Mouse (Mus musculus): ENCODE measurements around the gene Slc2a6. TPM values are rescaled to one million over a fixed set of nuclear protein-coding genes. Genes with fewer than 3 reads are reported as not detected.

The Slc2a6 gene
- polyA plus RNA-seq, 1 experiment from 2014 or later: 0.76 TPM

GRCm38 (mm10) chr2:26973960-26974359 is 53.8 kb downstream of the Slc2a6 start:
- Histone ChIP-seq H3K9ac (ENCODE audit: low read length) (no peak overlapping the region), H3K9me3 (ENCODE audit: control insufficient read depth, low read length) (no peaks in the 10 kb centered on the region), H3K4me1 (replicated peaks; ENCODE audit: control insufficient read depth, insufficient read depth, low read length) (0 out of 2 replicates have a peak, but pooled peaks cover 5% of the 10 kb centered on the region), H3K4me3 (ENCODE audit: low read depth, low read length) (no peak overlapping the region), H3K4me2 (ENCODE audit: low read length) (no peak overlapping the region), H3K27ac (ENCODE audit: low read depth) (no peak overlapping the region), H3K36me3 (ENCODE audit: control insufficient read depth, insufficient read depth, low read length) (no peaks in the 10 kb centered on the region), H3K27me3 (replicated peaks; ENCODE audit: control insufficient read depth, insufficient read depth, low read length) (no peaks in the 10 kb centered on the region)
- 18% methylated on average over 4 of the region's 4 CpGs for WGBS
- DNase-seq (ENCODE audit: low spot score) (no peak), ATAC-seq (replicated peaks; ENCODE audit: low FRiP score, low TSS enrichment, low read depth) (no peak)

- Histone ChIP-seq H3K4me3 (ENCODE audit: low read depth, low read length) (no peak within 1 kb of the TSS), H3K9ac (ENCODE audit: low read length) (no peak within 1 kb of the TSS), H3K4me1 (replicated peaks; ENCODE audit: control insufficient read depth, insufficient read depth, low read length) (0 out of 2 replicates have a peak, but pooled peaks cover 5% of the 10 kb centered on the region), H3K27ac (ENCODE audit: low read depth) (no peak within 1 kb of the TSS), H3K9me3 (ENCODE audit: control insufficient read depth, low read length) (no peaks in the 10 kb centered on the region), H3K4me2 (ENCODE audit: low read length) (peak within 1 kb of the TSS; percentile 5; the same call in 1 of the 2 replicates), H3K27me3 (replicated peaks; ENCODE audit: control insufficient read depth, insufficient read depth, low read length) (no peaks in the 10 kb centered on the region), H3K36me3 (ENCODE audit: control insufficient read depth, insufficient read depth, low read length) (no peaks in the 10 kb centered on the region)
- DNase-seq (ENCODE audit: low spot score): no peak
- WGBS: 48% methylated on average over 3 of the region's 3 CpGs
- no peak for ATAC-seq (replicated peaks; ENCODE audit: low FRiP score, low TSS enrichment, low read depth)
Measured at GRCm38 (mm10) chr2:26973116-26973515, 54.7 kb downstream of the Slc2a6 start, which contains the start of gene Adamts13. Adamts13 (plus strand) TSS chr2:26973416.

Other genes starting within 250 kb of the Slc2a6 start
- gene Abo, start 163.0 kb downstream of the Slc2a6 start, polyA plus RNA-seq (2014; fragmentation: Nextera tagmentation; extraction: Ambion mirVana): not detected in 2 replicates
- 13.6 and 15.0 TPM in 2 replicates for gene Surf6, start 125.1 kb downstream of the Slc2a6 start, polyA plus RNA-seq (2014; fragmentation: Nextera tagmentation; extraction: Ambion mirVana)
- gene Med22, start 117.3 kb downstream of the Slc2a6 start, polyA plus RNA-seq (2014; fragmentation: Nextera tagmentation; extraction: Ambion mirVana): 28.4 and 31.7 TPM in 2 replicates
- 782 and 796 TPM in 2 replicates for gene Rpl7a, start 117.2 kb downstream of the Slc2a6 start, polyA plus RNA-seq (2014; fragmentation: Nextera tagmentation; extraction: Ambion mirVana)
- gene Surf2, start 111.6 kb downstream of the Slc2a6 start, polyA plus RNA-seq (2014; fragmentation: Nextera tagmentation; extraction: Ambion mirVana): 38.5 and 41.6 TPM in 2 replicates
- 53.3 and 57.0 TPM in 2 replicates for gene Surf1, start 111.5 kb downstream of the Slc2a6 start, polyA plus RNA-seq (2014; fragmentation: Nextera tagmentation; extraction: Ambion mirVana)
- gene Surf4, start 94.1 kb downstream of the Slc2a6 start, polyA plus RNA-seq (2014; fragmentation: Nextera tagmentation; extraction: Ambion mirVana): 181 and 195 TPM in 2 replicates
- gene Stkld1, start 94.0 kb downstream of the Slc2a6 start, polyA plus RNA-seq (2014; fragmentation: Nextera tagmentation; extraction: Ambion mirVana): not detected in 2 replicates
- gene Rexo4, start 63.6 kb downstream of the Slc2a6 start, polyA plus RNA-seq (2014; fragmentation: Nextera tagmentation; extraction: Ambion mirVana): 48.2 and 52.7 TPM in 2 replicates
- gene Adamts13, start 54.6 kb downstream of the Slc2a6 start, polyA plus RNA-seq (2014; fragmentation: Nextera tagmentation; extraction: Ambion mirVana): 0.15 and 0.16 TPM in 2 replicates
- 55.0 and 56.8 TPM in 2 replicates for gene Cacfd1, start 18.1 kb downstream of the Slc2a6 start, polyA plus RNA-seq (2014; fragmentation: Nextera tagmentation; extraction: Ambion mirVana)
- gene Mymk, start 44.2 kb upstream of the Slc2a6 start, polyA plus RNA-seq (2014; fragmentation: Nextera tagmentation; extraction: Ambion mirVana): not detected in 2 replicates
- gene Adamtsl2, start 51.4 kb upstream of the Slc2a6 start, polyA plus RNA-seq (2014; fragmentation: Nextera tagmentation; extraction: Ambion mirVana): 2.0 TPM in 2 replicates
- gene Fam163b, start 114.5 kb upstream of the Slc2a6 start, polyA plus RNA-seq (2014; fragmentation: Nextera tagmentation; extraction: Ambion mirVana): 0.24 and 0.42 TPM in 2 replicates
- gene Dbh, start 137.2 kb upstream of the Slc2a6 start, polyA plus RNA-seq (2014; fragmentation: Nextera tagmentation; extraction: Ambion mirVana): 1.1 and 2.1 TPM in 2 replicates
- gene Sardh, start 220.3 kb upstream of the Slc2a6 start, polyA plus RNA-seq (2014; fragmentation: Nextera tagmentation; extraction: Ambion mirVana): 10.8 and 13.1 TPM in 2 replicates